Mouse (Mus musculus): ENCODE data around the gene Arhgef26.

DNA sequence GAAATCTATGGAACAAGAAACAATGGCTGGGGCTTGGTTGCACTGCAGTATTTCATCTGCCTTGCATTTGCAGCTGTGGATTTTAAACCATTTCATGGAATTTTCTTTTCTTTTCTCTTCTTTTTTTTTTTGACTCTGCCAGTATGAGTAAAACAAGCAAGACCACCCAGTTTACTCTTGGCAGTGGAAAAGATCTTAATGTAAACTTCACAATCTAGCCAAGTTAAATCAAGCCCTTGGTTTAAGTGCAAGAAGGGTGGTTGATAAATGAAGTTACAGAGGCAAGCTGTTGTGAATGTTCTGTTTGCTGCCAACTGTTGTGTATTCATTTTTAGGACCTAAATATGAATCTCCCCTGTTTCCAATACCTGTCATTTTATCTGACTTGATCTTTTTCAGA lies 54.5 kb downstream of the Arhgef26 start:
- TF ChIP-seq POLR2A (IDR thresholded peaks at IDR 0.05; ENCODE audit: control insufficient read depth, extremely low read depth, insufficient read depth, low read length, poor library complexity) (no peak), CTCF (IDR thresholded peaks at IDR 0.05; ENCODE audit: borderline replicate concordance, control insufficient read depth, extremely low read depth, insufficient read depth, low read length, poor library complexity) (no peak)
